Mouse (Mus musculus): ENCODE data around the gene Trappc4.

GRCm38 (mm10) chr9:44364480-44364879 lies 42.9 kb downstream of the Trappc4 start:
- TF ChIP-seq CTCF (IDR thresholded peaks at IDR 0.05; ENCODE audit: extremely low read depth, insufficient read depth, low read length) (0 out of 2 replicates have a peak, but pooled peaks have one; percentile 16), POLR2A (IDR thresholded peaks at IDR 0.05; ENCODE audit: extremely low read depth, insufficient read depth, low read length) (no peak)

Measured in cortical plate, adult 2 months (tissue).